Comparison of ENCODE assay signal across 8 mouse cellular contexts in genomic region chr10:77581408-77582284, GRCm38 (mm10). TPM values are rescaled to one million over a fixed set of nuclear protein-coding genes. Genes with fewer than 3 reads are reported as not detected.
DNase-seq lines count a peak whose midpoint lies in the region; ATAC-seq lines count a peak whose summit lies in the region.

Gene Pttg1ip, plus strand, starts transcription at chr10:77581720.

- intact Hi-C loops in heart, postnatal 14 days (cut with DNase I): loop anchor here (5.0 kb wide), 1 partner anchor 41 kb away; the partner anchor contains the start of gene Ube2g2

- peak within 1 kb of the TSS; percentile 85 for H3K4me3 ChIP-seq in forebrain, embryonic 14.5 days (ENCODE audit: low read depth, low read length)
- peak within 1 kb of the TSS; percentile 79 for H3K4me3 ChIP-seq in neural tube, embryonic 15.5 days (replicated peaks)

- H3K27ac ChIP-seq in forebrain, embryonic 14.5 days (ENCODE audit: low read depth, low read length): peak within 1 kb of the TSS; percentile 79
- H3K27ac ChIP-seq in neural tube, embryonic 15.5 days (replicated peaks): peak within 1 kb of the TSS; percentile 89

- peak within 1 kb of the TSS; percentile 87 for H3K9ac ChIP-seq in forebrain, embryonic 14.5 days (ENCODE audit: low read length)
- H3K9ac ChIP-seq in neural tube, embryonic 15.5 days (replicated peaks): peak within 1 kb of the TSS; percentile 81

- no peaks in the 10 kb centered on the region for H3K27me3 ChIP-seq in forebrain, embryonic 14.5 days (replicated peaks; ENCODE audit: control insufficient read depth, insufficient read depth, low read length)
- H3K27me3 ChIP-seq in neural tube, embryonic 15.5 days (replicated peaks): 0 out of 2 replicates have a peak, but pooled peaks cover 5% of the 10 kb centered on the region

- H3K36me3 ChIP-seq in forebrain, embryonic 14.5 days (ENCODE audit: control insufficient read depth, insufficient read depth, low read length): no peaks in the 10 kb centered on the region
- no peaks in the 10 kb centered on the region for H3K36me3 ChIP-seq in neural tube, embryonic 15.5 days

- peak; percentile 97 for DNase-seq in ES-CJ7 (ENCODE audit: low read depth, low spot score)
- DNase-seq in cerebellum, adult 11 months: peak; percentile 96
- peak; percentile 99 for DNase-seq in forebrain, embryonic 14.5 days (ENCODE audit: low spot score)
- DNase-seq in heart, postnatal 14 days: peak; percentile 97 to 98
- peak; percentile 95 for DNase-seq in layer of hippocampus, adult 11-12 months (ENCODE audit: low spot score)
- DNase-seq in lung, adult 18-20 months: peak; percentile 95 to 96
- peak; percentile 96 for DNase-seq in testis, postnatal 14 days (ENCODE audit: low spot score)

- WGBS in forebrain, embryonic 14.5 days: under 1% methylated on average over 60 of the region's 64 CpGs
- under 1% methylated on average over 64 of the region's 64 CpGs for WGBS in neural tube, embryonic 15.5 days

- peak within 1 kb of the TSS; percentile 82 for H3K4me2 ChIP-seq in forebrain, embryonic 14.5 days (ENCODE audit: low read length)
- H3K4me2 ChIP-seq in neural tube, embryonic 15.5 days: peak within 1 kb of the TSS; percentile 93

- peak; percentile 97 for ATAC-seq in forebrain, embryonic 14.5 days
- peak; percentile 97 for ATAC-seq in neural tube, embryonic 15.5 days (ENCODE audit: low FRiP score)

- H3K9me3 ChIP-seq in forebrain, embryonic 14.5 days (replicated peaks; ENCODE audit: control insufficient read depth, low read length): no peaks in the 10 kb centered on the region
- no peaks in the 10 kb centered on the region for H3K9me3 ChIP-seq in neural tube, embryonic 15.5 days (replicated peaks)

- H3K4me1 ChIP-seq in forebrain, embryonic 14.5 days (ENCODE audit: control insufficient read depth, insufficient read depth, low read length): peaks cover 15% of the 10 kb centered on the region; the same call in 1 of the 2 replicates
- H3K4me1 ChIP-seq in neural tube, embryonic 15.5 days: peaks cover 39% of the 10 kb centered on the region

RNA-seq across cellular contexts. Expression of gene Pttg1ip, which starts in this region (rescaled TPM):
- 74.1 and 85.5 TPM in 2 replicates for polyA plus RNA-seq in forebrain, embryonic 14.5 days (2014; fragmentation: Nextera tagmentation; extraction: Ambion mirVana)
- total RNA-seq in heart, postnatal 14 days (2021): 100 to 1,000 TPM; 128 to 132 TPM
- polyA plus RNA-seq in neural tube, embryonic 15.5 days (2015; fragmentation: Nextera tagmentation; extraction: Ambion mirVana): 73.9 and 91.7 TPM in 2 replicates

Comparison
In these comparisons a context has a peak if more than half of its experiments do, and no peak if none do; other contexts are left out.
1. Peak in every context shown above with its lines: DNase-seq, ATAC-seq, H3K4me3 ChIP-seq and H3K27ac ChIP-seq.